Mouse (Mus musculus) olfactory bulb, adult 2 months (tissue): ENCODE measurements at regions not wholly inside any gene's neighbourhood (a gene's known extent, or its start where the extent isn't known, plus 50 kb on each side); places are given as distances from the start of the nearest gene placed in this dataset.

Experiments used
- H3K27ac ChIP-seq: fragments of 200-500 bp; 2 replicates; pipeline ENCODE4 v1.5.1; 2012; ENCODE audit warnings: low read depth, low read length; ENCODE audit not compliant: insufficient read depth
- H3K4me1 ChIP-seq: fragments of 200-500 bp; 2 replicates; pipeline ENCODE4 v1.6.1; 2012; ENCODE audit warnings: low read length; ENCODE audit not compliant: control insufficient read depth, insufficient read depth
- H3K4me3 ChIP-seq: fragments of 200-500 bp; 2 replicates; pipeline ENCODE4 v1.5.1; 2012; ENCODE audit warnings: mild to moderate bottlenecking, low read depth, low read length, moderate library complexity; ENCODE audit not compliant: insufficient read depth
- CTCF ChIP-seq: fragments of 200-500 bp; IDR thresholded peaks from 2 replicates; pipeline ENCODE4 v1.5.1; 2012; ENCODE audit warnings: low read depth, mild to moderate bottlenecking, low read length, moderate library complexity; ENCODE audit not compliant: insufficient read depth
- POLR2A ChIP-seq: fragments of 200-500 bp; IDR thresholded peaks from 2 replicates; pipeline ENCODE4 v1.6.1; 2012; ENCODE audit warnings: mild to moderate bottlenecking, low read depth, low read length, moderate library complexity; ENCODE audit not compliant: insufficient read depth
- WGBS: fragments of 180-500 bp; shearing (Covaris S2); methylation state at CpG from one replicate; pipeline ENCODE4 v1.1.7; 2018; 5-methylcytosine and 5-hydroxymethylcytosine counted together

- no peak overlapping the region for H3K27ac ChIP-seq
- no peak overlapping the region for H3K4me3 ChIP-seq
- no peak for TF ChIP-seq POLR2A
- TF ChIP-seq CTCF, result no peak
- no peaks in the 10 kb centered on the region for H3K4me1 ChIP-seq
Measured at GRCm38 (mm10) chr5:18080761-18081160, 118.4 kb downstream of the Gnat3 start.

- no peaks in the 10 kb centered on the region for H3K4me1 ChIP-seq
- no peak overlapping the region for H3K27ac ChIP-seq
- 88% methylated on average over 9 of the region's 9 CpGs for WGBS
- H3K4me3 ChIP-seq, result no peak overlapping the region
- TF ChIP-seq CTCF (no peak), POLR2A (no peak)
Measured at GRCm38 (mm10) chr5:18082219-18082618, 119.9 kb downstream of the Gnat3 start.

DNA sequence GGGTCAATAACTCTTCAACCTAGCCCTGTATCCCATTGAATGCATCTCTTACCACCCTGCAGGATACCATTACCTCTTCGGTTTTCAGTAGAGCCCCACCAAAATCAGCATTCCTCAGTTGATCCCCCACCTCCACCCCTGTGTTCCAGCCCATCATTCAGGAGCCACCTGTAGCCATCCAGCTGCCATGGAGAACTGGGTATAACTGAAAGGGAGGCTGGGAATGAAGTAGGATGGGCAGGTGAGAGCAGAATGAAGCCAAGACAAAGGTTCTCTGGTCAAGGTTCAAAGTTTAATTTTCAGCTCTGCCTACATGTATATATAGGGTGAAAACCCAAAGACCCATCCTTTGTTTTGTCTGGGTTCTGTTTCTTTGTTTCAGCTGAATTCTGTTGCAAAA lies 121.4 kb downstream of the Gnat3 start:
- no peak for TF ChIP-seq POLR2A
- TF ChIP-seq CTCF, result no peak
- H3K27ac ChIP-seq, result no peak overlapping the region
- no peaks in the 10 kb centered on the region for H3K4me1 ChIP-seq
- 69% methylated on average over 1 of the region's 1 CpGs for WGBS
- no peak overlapping the region for H3K4me3 ChIP-seq

DNA sequence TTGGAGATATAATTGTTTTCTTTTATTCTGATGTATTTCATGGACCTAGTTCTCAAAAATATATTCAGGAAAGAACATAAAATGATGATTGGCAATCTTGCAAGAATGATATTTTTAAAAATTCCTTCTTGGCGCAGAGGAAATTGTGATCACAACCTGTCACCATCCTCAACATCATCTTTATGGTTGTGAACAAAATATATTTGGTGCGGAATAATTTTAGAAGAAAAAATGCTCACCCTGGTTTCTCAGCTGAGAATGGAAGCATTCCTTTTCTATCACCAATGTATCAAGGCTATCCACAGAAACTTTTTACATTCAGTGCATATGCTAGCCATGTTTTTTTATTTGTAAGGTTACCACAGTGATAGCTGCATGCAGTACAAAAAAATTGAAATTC lies 123.1 kb downstream of the Gnat3 start:
- H3K27ac ChIP-seq, result no peak overlapping the region
- no peak overlapping the region for H3K4me3 ChIP-seq
- WGBS, result 92% methylated on average over 2 of the region's 2 CpGs
- TF ChIP-seq POLR2A (no peak), CTCF (no peak)
- no peaks in the 10 kb centered on the region for H3K4me1 ChIP-seq

DNA sequence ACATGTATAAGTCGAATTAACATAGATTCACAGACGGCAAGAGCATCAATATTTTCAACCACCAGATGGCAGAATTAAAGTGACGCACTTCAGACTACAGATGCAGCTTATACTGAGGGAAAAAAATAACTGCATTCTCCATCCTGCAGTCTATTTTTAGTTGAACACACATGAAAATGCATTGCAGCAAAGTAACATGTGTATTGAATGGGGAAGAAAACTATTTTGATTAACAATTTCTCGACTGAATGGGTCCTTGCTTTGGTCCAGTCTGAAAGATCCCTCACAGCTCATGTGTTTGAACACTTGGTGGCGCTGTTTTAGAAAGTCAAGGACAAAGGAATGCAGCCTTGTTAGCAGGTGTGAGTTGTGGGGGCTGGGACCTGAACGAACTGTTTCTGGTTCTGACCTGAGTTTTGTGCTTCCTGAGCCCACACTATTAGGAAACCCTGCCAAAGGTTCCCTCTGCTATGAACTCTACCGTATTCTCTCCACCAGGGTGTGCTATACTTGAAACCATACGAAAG lies 125.6 kb downstream of the Gnat3 start:
- TF ChIP-seq CTCF (peak; percentile 94), POLR2A (no peak)
- no peaks in the 10 kb centered on the region for H3K4me1 ChIP-seq
- H3K27ac ChIP-seq, result 0 out of 2 replicates have a peak overlapping the region, but pooled peaks have one; percentile 35
- H3K4me3 ChIP-seq, result no peak overlapping the region
- WGBS, result 18% methylated on average over 8 of the region's 8 CpGs

DNA sequence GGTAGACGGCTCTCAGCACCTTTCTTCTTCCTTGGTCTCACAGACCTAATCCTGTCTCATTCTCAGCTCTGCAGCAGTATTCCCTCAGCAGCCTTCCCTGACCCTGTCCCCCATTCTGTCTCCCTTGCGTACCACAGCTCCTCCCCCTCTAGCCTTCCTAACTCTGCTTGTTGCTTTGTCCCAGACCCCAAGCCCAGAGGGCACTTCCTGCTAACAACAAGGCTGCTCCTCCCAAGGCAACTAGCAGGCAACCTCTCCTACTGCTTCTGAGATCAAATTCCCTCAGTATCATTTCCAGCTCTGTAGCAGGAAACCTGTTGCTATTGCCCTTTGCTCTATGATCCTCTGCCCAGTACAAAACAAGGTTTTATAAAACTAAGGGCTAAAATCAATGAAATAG lies 127.6 kb downstream of the Gnat3 start:
- TF ChIP-seq CTCF (no peak), POLR2A (no peak)
- no peak overlapping the region for H3K27ac ChIP-seq
- H3K4me3 ChIP-seq, result no peak overlapping the region
- no peaks in the 10 kb centered on the region for H3K4me1 ChIP-seq
- WGBS, result 80% methylated on average over 2 of the region's 2 CpGs

DNA sequence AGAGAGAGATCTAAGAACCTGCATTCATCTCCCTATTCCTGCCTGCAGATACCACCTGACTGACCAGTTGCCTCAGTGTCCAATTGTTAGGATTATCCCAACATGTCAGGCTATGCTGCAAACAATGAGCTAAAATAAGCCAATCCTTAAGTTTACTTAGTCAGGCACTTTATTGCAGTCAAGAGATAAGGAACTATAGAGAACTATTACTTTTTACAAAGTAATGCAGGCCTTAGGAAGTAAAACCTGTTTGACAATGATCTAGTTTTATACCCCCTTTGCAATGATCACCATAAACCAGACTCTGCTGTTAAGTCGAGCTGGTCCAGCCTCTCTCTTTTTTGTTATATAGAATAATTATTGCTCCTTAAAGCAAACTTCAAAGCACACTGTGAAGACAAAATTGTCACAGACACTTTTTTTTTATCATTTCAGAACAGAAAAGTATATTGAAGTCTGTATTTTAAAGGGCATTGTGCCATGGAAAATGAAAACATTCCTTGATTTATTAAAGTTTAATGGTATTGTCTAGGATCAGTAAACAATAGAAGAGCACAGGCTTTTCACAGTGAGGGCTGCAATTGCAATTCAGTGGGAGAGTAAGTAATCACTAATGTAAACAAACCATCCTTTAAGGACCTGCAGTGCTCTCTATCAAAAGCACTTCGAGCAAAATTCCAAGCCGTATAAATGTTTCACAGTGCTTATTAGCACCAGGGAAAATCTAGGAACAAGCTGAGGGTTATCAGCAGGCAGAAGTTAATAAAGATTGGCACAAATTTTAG lies 152.7 kb downstream of the Gnat3 start:
- TF ChIP-seq POLR2A (no peak), CTCF (no peak)
- Histone ChIP-seq H3K27ac (no peak overlapping the region), H3K4me3 (no peak overlapping the region), H3K4me1 (no peaks in the 10 kb centered on the region)
- WGBS, result 21% methylated on average over 3 of the region's 3 CpGs

- WGBS, result 26% methylated on average over 7 of the region's 7 CpGs
- H3K27ac ChIP-seq, result peak overlapping the region; percentile 80
- no peak overlapping the region for H3K4me3 ChIP-seq
- TF ChIP-seq POLR2A (no peak), CTCF (no peak)
- peaks cover 5% of the 10 kb centered on the region for H3K4me1 ChIP-seq
Measured at GRCm38 (mm10) chr5:18135794-18136678, 173.7 kb downstream of the Gnat3 start.
